Mouse (Mus musculus) hematopoietic stem cell, adult 5-6 weeks (primary cell): Measurements from ENCODE around the gene Enpp4. TPM values are rescaled to one million over a fixed set of nuclear protein-coding genes. Genes with fewer than 3 reads are reported as not detected.

ENCODE experiments used
- ATAC-seq, 2 experiments: fragments of 125-278 bp in 1 of 2; replicated peaks in 1 of 2; 2 replicates each; pipeline ENCODE4 v1.8.0; 2016 to 2017; ENCODE audit warnings: inconsistent platforms in 2 of 2, mild to moderate bottlenecking in 2 of 2, moderate number of reproducible peaks in 2 of 2, low read depth in 1 of 2, moderate TSS enrichment in 1 of 2; ENCODE audit not compliant: low FRiP score in 2 of 2, poor library complexity in 2 of 2, severe bottlenecking in 2 of 2, insufficient read depth in 1 of 2, low TSS enrichment in 1 of 2
- total RNA-seq: library from RNA; stranded (forward); fragments of 172-1452, 232-1000 nt; gene quantifications from 2 replicates; pipeline ENCODE4 v1.2.3, GENCODE M21; 2017

Enpp4 gene
- total RNA-seq, 1 experiment from 2014 or later = 19.5 TPM

GRCm38 (mm10) chr17:44108331-44108730 is 2.7 kb upstream of the Enpp4 start:
- no peak for ATAC-seq

GRCm38 (mm10) chr17:44101961-44102360 is 3.6 kb downstream of the Enpp4 start:
- ATAC-seq = no peak

DNA sequence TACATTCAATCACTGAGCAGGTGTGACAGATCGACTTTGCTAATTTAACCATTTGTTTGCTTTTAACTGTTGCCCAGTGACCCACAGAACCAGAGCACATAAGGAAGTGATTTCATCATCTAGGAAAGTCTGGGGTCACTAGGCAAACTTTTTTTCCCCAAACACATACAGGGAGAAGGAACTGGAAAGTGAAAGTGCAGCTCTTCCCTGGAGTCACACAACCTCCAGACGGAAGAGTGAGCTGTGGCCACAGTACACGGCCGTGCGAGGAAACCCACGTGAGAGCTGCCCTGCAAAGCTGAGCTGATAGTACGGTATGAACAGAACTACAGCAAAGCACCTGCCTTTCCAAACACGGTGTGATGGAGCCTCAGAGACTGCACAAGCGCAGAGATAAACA is 4.7 kb downstream of the Enpp4 start:
- no peak; a peak in 1 of 4 replicates for ATAC-seq

GRCm38 (mm10) chr17:44100486-44100885 is 5.1 kb downstream of the Enpp4 start:
- no peak for ATAC-seq

- no peak for ATAC-seq
These were observed 14.1 kb downstream of the Enpp4 start for GRCm38 (mm10) chr17:44091512-44091911.

GRCm38 (mm10) chr17:44090916-44091315 is 14.7 kb downstream of the Enpp4 start:
- ATAC-seq = no peak

DNA sequence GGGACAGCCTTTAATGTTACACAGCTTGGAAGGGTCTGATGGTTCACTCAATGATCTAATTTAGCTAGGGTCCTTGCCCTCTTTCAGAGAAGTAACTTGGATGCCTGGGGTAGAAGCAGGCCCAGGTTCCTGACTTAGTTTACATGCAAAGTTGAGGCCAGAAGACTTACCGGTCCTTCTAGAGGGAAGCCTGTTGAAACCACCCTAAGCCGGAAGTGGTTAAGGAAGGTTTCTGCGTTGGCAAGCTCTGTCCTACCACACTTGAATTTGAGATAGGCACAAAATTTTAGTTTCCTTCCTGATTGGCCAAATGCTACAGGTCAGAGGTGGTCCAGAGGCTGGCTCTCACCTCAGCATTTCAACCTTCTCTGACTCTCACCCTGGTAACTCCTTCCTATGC is 17.4 kb downstream of the Enpp4 start:
- ATAC-seq = peak in 1 of 2 experiments; percentile 21; a peak in 1 of 4 replicates

DNA sequence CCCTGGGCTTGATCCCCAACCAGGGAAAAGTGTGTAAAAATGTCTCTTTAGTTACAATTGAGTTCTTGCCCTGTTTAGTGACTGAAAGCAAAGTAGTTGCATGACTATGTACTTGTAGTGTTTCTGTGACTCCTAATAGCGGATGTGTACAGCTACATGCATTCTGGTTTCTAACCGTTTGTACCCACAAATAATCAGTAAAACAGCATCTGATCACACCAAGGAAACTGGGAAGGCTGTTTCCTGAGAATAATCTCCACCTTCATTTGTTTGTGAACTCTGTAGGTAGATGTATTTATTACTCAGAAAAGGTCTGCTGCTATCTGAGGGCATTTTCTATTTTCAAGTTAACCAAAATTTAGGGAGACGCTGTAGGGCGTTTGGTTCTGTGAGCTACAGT is 22.5 kb downstream of the Enpp4 start:
- ATAC-seq = no peak

DNA sequence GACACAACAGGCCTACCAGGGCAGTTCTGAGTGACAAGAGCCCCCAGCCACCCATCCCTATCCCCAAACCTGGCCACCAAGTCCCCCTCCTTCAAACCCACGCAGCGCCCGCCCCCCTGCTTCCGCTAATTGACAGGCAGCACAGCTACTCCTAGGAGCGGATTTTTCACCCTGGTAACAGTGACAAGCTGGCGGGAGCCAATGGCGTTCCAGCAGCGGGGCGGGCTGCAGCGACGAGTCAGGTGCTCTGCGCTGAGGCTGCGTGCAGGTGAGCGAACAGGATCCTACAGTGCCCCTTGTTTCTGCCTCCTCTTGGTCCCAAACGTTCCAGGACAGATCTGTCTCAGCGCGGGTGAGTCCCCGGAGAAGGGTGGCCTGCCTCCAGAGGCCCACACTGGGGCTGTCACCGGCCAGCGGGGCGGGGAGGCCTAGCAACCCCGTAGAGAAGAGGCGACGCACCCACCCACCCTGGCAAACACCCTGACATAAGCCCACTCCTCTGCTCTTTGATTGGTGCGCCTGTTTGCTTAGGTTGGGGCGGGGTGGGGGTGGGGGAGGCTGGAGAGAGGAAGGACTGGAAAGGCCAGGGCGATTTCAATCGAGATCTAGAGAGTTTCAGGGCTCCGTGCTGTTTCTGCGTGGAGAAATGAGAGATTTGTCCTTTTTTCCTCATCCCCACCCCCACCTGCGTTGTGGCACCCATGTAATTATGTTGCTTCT is 26.8 kb downstream of the Enpp4 start, which contains the start of gene Enpp5:
Gene Enpp5 (plus strand): TSS at position 183 of the 720 bp plus-strand sequence.
- peak; percentile 96 to 97 for ATAC-seq

- ATAC-seq = no peak
These were observed 27.8 kb downstream of the Enpp4 start for GRCm38 (mm10) chr17:44077843-44078160.

DNA sequence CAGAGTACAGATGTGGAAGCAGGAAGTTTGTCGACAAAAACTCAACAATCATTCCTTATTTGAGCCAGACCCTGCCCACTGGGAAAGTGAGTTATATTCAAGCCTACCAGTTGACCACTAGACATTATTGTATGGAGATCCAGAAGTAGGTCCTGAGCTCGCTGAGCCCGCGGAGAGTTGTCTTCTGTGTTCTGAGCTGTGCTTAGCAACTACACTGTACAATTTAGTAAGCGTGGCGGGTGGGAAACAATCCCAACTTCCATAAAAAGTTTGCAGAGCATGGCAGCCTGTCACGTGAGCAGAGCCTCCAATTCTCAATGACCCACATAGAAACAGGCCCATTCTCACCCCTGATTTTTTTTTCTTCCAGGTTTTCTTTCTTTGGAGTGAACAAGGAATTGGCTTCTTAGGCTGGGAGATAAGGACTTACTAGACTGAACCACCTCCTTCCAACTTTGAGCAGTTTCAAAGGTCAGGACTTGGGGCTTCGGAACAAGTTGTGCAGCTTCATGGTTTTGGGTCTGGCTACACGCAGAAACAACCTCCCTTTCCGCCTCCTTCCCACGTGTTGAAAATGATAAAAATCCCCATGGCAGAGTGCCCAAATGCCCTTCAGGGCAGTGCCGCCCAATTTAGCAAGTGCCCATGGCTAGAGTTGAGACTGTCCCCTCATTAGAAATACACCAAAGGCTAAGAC is 28.3 kb downstream of the Enpp4 start:
- ATAC-seq = no peak

GRCm38 (mm10) chr17:44076051-44076680 is 29.4 kb downstream of the Enpp4 start:
- peak; percentile 57 to 68; a peak in 3 of 4 replicates for ATAC-seq

DNA sequence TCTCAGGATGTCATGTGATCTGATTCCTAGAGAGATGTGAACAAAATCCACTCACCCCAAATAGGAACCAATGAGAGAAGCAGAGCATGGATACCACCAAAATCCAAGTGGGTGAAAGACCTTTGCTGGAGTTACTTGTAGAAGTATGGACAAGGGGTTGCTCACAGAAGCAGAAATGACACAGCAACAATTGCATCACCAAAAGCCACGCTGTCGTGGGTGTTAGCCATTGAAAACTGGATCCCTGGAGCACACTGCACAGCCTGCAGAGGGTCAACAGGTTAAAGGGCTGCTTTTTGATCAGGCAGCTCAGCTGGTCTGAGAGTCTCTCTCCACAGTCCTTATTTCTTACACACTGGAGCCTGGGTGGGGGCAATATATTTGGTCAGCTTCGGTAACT is 30.0 kb downstream of the Enpp4 start:
- no peak for ATAC-seq

GRCm38 (mm10) chr17:44071680-44072079 is 33.9 kb downstream of the Enpp4 start:
- no peak for ATAC-seq

- no peak for ATAC-seq
These were observed 36.7 kb downstream of the Enpp4 start for GRCm38 (mm10) chr17:44068876-44069275.

GRCm38 (mm10) chr17:44061289-44061890 is 44.2 kb downstream of the Enpp4 start:
- no peak for ATAC-seq

GRCm38 (mm10) chr17:44060781-44061180 is 44.8 kb downstream of the Enpp4 start:
- no peak for ATAC-seq

- no peak for ATAC-seq
These were observed 47.5 kb downstream of the Enpp4 start for GRCm38 (mm10) chr17:44058145-44058544.
